Comparison of ENCODE assay signal across 8 mouse cellular contexts in genomic region chr8:122443262-122444006, GRCm38 (mm10). TPM values are rescaled to one million over a fixed set of nuclear protein-coding genes. Genes with fewer than 3 reads are reported as not detected.
A peak's percentile ranks its signal among the peaks of the same experiment; 100 is the strongest.
DNase-seq lines count a peak whose midpoint lies in the region; ATAC-seq and TF ChIP-seq lines count a peak whose summit lies in the region.

TSS of gene Mvd (minus strand) at chr8:122443422.

- peak within 1 kb of the TSS; percentile 89 for H3K9ac ChIP-seq in forebrain, embryonic 16.5 days (replicated peaks; ENCODE audit: low read depth, low read length)
- H3K9ac ChIP-seq in lung, embryonic 14.5 days = peak within 1 kb of the TSS; percentile 71

- WGBS in forebrain, embryonic 16.5 days = under 1% methylated on average over 47 of the region's 47 CpGs
- WGBS in lung, embryonic 14.5 days = under 1% methylated on average over 47 of the region's 47 CpGs
- under 1% methylated on average over 47 of the region's 47 CpGs for whole genome bisulfite sequencing in olfactory bulb, adult 2 months
- WGBS in thymus, adult 2 months = under 1% methylated on average over 47 of the region's 47 CpGs

- peak within 1 kb of the TSS; percentile 98 for H3K27ac ChIP-seq in forebrain, embryonic 16.5 days (ENCODE audit: low read length)
- peak within 1 kb of the TSS; percentile 96 for H3K27ac ChIP-seq in layer of hippocampus, adult 2 months
- peak within 1 kb of the TSS; percentile 97 for H3K27ac ChIP-seq in lung, embryonic 14.5 days (ENCODE audit: low read depth)
- H3K27ac ChIP-seq in olfactory bulb, adult 2 months (ENCODE audit: insufficient read depth, low read depth, low read length) = peak within 1 kb of the TSS; percentile 85
- H3K27ac ChIP-seq in thymus, adult 2 months (ENCODE audit: control insufficient read depth, insufficient read depth, low read length) = peak within 1 kb of the TSS; percentile 61

- intact Hi-C loops in heart, postnatal 36 days (cut with DNase I) = loop anchor here (5.0 kb wide), 1 partner anchor 166 kb away; no protein-coding TSS in a partner anchor

- H3K4me2 ChIP-seq in forebrain, embryonic 16.5 days (ENCODE audit: low read length) = peak within 1 kb of the TSS; percentile 94
- peak within 1 kb of the TSS; percentile 98 for H3K4me2 ChIP-seq in lung, embryonic 14.5 days

- no peaks in the 10 kb centered on the region for H3K9me3 ChIP-seq in G1E (replicated peaks)
- no peaks in the 10 kb centered on the region for H3K9me3 ChIP-seq in forebrain, embryonic 16.5 days (ENCODE audit: control insufficient read depth, low read length)
- no peaks in the 10 kb centered on the region for H3K9me3 ChIP-seq in lung, embryonic 14.5 days (ENCODE audit: low read depth, low read length)

- no peak for TF ChIP-seq CTCF in G1E (IDR thresholded peaks at IDR 0.05; ENCODE audit: low read depth, low read length)
- peak; percentile 37; the same call in 1 of the 2 replicates for TF ChIP-seq CTCF in layer of hippocampus, adult 2 months (conservative IDR thresholded peaks at IDR 0.05)
- TF ChIP-seq CTCF in lung, embryonic 14.5 days (IDR thresholded peaks at IDR 0.05; ENCODE audit: low read depth) = peak; percentile 46
- TF ChIP-seq CTCF in olfactory bulb, adult 2 months (IDR thresholded peaks at IDR 0.05; ENCODE audit: insufficient read depth, low read depth, low read length) = no peak
- 0 out of 2 replicates have a peak, but pooled peaks have one; percentile 50 for TF ChIP-seq CTCF in thymus, adult 2 months (IDR thresholded peaks at IDR 0.05; ENCODE audit: borderline replicate concordance, control insufficient read depth, extremely low read depth, insufficient read depth, low read length, poor library complexity)

- peak; percentile 93 for TF ChIP-seq POLR2A in olfactory bulb, adult 2 months (IDR thresholded peaks at IDR 0.05; ENCODE audit: insufficient read depth, low read depth, low read length)
- peak; percentile 78 for TF ChIP-seq POLR2A in thymus, adult 2 months (IDR thresholded peaks at IDR 0.05; ENCODE audit: control insufficient read depth, extremely low read depth, insufficient read depth, low read length, poor library complexity)

- peak; percentile 99 for DNase-seq in G1E (ENCODE audit: low spot score)
- DNase-seq in cerebellum, adult 18-20 months = peak; percentile 99 to 100
- DNase-seq in heart, postnatal 36 days = peak; percentile 96 to 97
- DNase-seq in layer of hippocampus, adult 2 months (ENCODE audit: low spot score in 2 of 2) = peak; percentile 98 to 100
- DNase-seq in lung, embryonic 14.5 days = peak; percentile 100
- peak; percentile 97 for DNase-seq in thymus, adult 2 months

- H3K36me3 ChIP-seq in G1E (replicated peaks) = peaks cover 34% of the 10 kb centered on the region
- H3K36me3 ChIP-seq in forebrain, embryonic 16.5 days (ENCODE audit: control insufficient read depth, insufficient read depth) = no peaks in the 10 kb centered on the region
- H3K36me3 ChIP-seq in lung, embryonic 14.5 days (ENCODE audit: insufficient read depth) = peaks cover 9% of the 10 kb centered on the region; the same call in 1 of the 2 replicates
- H3K36me3 ChIP-seq in thymus, adult 2 months (ENCODE audit: control insufficient read depth, insufficient read depth, low read length) = no peaks in the 10 kb centered on the region

- H3K27me3 ChIP-seq in G1E (ENCODE audit: insufficient read depth, low read length) = peaks cover 26% of the 10 kb centered on the region
- no peaks in the 10 kb centered on the region for H3K27me3 ChIP-seq in forebrain, embryonic 16.5 days (replicated peaks; ENCODE audit: control insufficient read depth, insufficient read depth, low read length)
- H3K27me3 ChIP-seq in lung, embryonic 14.5 days (ENCODE audit: insufficient read depth, low read length) = no peaks in the 10 kb centered on the region
- H3K27me3 ChIP-seq in thymus, adult 2 months (ENCODE audit: control insufficient read depth, insufficient read depth, low read length) = no peaks in the 10 kb centered on the region

- ATAC-seq in G1E (ENCODE audit: extremely low read depth, insufficient number of reproducible peaks, low FRiP score, poor library complexity, severe bottlenecking) = peak; percentile 97
- ATAC-seq in forebrain, embryonic 16.5 days = peak; percentile 99
- ATAC-seq in lung, embryonic 14.5 days (ENCODE audit: insufficient read depth) = peak; percentile 98

- peak within 1 kb of the TSS; percentile 77 for H3K4me3 ChIP-seq in G1E (ENCODE audit: low read depth, low read length)
- peak within 1 kb of the TSS; percentile 77 for H3K4me3 ChIP-seq in forebrain, embryonic 16.5 days (replicated peaks; ENCODE audit: low read length)
- peak within 1 kb of the TSS; percentile 75 for H3K4me3 ChIP-seq in layer of hippocampus, adult 2 months
- H3K4me3 ChIP-seq in lung, embryonic 14.5 days (ENCODE audit: low read depth, low read length) = peak within 1 kb of the TSS; percentile 64
- peak within 1 kb of the TSS; percentile 78 for H3K4me3 ChIP-seq in olfactory bulb, adult 2 months (ENCODE audit: insufficient read depth, low read depth, low read length)
- H3K4me3 ChIP-seq in thymus, adult 2 months (ENCODE audit: control insufficient read depth, insufficient read depth, low read length) = peak within 1 kb of the TSS; percentile 73

- H3K4me1 ChIP-seq in G1E (ENCODE audit: insufficient read depth, low read depth, low read length) = peaks cover 46% of the 10 kb centered on the region
- peaks cover 24% of the 10 kb centered on the region for H3K4me1 ChIP-seq in forebrain, embryonic 16.5 days (replicated peaks; ENCODE audit: control insufficient read depth, insufficient read depth, low read length)
- peaks cover 10% of the 10 kb centered on the region; the same call in 1 of the 2 replicates for H3K4me1 ChIP-seq in lung, embryonic 14.5 days (ENCODE audit: insufficient read depth)
- H3K4me1 ChIP-seq in olfactory bulb, adult 2 months (ENCODE audit: control insufficient read depth, insufficient read depth, low read length) = peaks cover 9% of the 10 kb centered on the region
- H3K4me1 ChIP-seq in thymus, adult 2 months (replicated peaks; ENCODE audit: control insufficient read depth, insufficient read depth, low read length) = peaks cover 26% of the 10 kb centered on the region

RNA-seq across cellular contexts. Expression of gene Mvd, which starts in this region (rescaled TPM):
- total RNA-seq in G1E (2014; fragmentation: Nextera tagmentation) (3.1 and 4.5 TPM in 2 replicates), G1E (2017) (33.3 and 38.6 TPM in 2 replicates)
- polyA plus RNA-seq in G1E (2012) = 25.8 and 26.4 TPM in 2 replicates
- 51.0 and 60.0 TPM in 2 replicates for polyA plus RNA-seq in forebrain, embryonic 16.5 days (2015; fragmentation: Nextera tagmentation; extraction: Ambion mirVana)
- 1 to 10 TPM; 4.5 to 5.5 TPM for total RNA-seq in heart, postnatal 36 days (2021)
- 10 to 100 TPM; 16.7 to 17.6 TPM for total RNA-seq in layer of hippocampus, adult 2 months (2021)
- polyA plus RNA-seq in lung, embryonic 14.5 days (2014; fragmentation: Nextera tagmentation; extraction: Ambion mirVana) = 27.1 and 29.5 TPM in 2 replicates
- not detected in 2 replicates for polyA plus RNA-seq in olfactory bulb, adult 2 months (2012; ENCODE audit: insufficient read depth, insufficient read length, low replicate concordance, missing spikeins)
- 25.0 and 26.2 TPM in 2 replicates for polyA plus RNA-seq in thymus, adult 2 months (2012; rRNA removed)

Comparison
In these comparisons a context has a peak if more than half of its experiments do, and no peak if none do; other contexts are left out.
1. Peak in every context shown above with its lines: DNase-seq, ATAC-seq, H3K4me3 ChIP-seq and H3K27ac ChIP-seq.
2. RNA of gene Mvd (polyA plus RNA-seq): 51.0 to 60.0 TPM in forebrain, embryonic 16.5 days, 27.1 to 29.5 TPM in lung, embryonic 14.5 days, 25.8 to 26.4 TPM in G1E and 25.0 to 26.2 TPM in thymus, adult 2 months; not detected in olfactory bulb, adult 2 months; every median in the first group is over 10 times any median in the second.
3. CTCF ChIP-seq: peak in layer of hippocampus, adult 2 months (single experiment), lung, embryonic 14.5 days (single experiment) and thymus, adult 2 months (single experiment); none in G1E (single experiment) and olfactory bulb, adult 2 months (single experiment).